Mouse (Mus musculus) heart, embryonic 10.5 days (tissue): ENCODE measurements around the gene Olfr1298. TPM values are rescaled to one million over a fixed set of nuclear protein-coding genes. Genes with fewer than 3 reads are reported as not detected.

Experiments
- DNase-seq: peaks from one replicate; pipeline ENCODE4 v3.0.0-alpha.2; 2017; ENCODE audit warnings: low spot score
- H3K27ac ChIP-seq: fragments of 300-500 bp; sonication (generic); 2 replicates; pipeline ENCODE4 v1.5.1; 2016; ENCODE audit warnings: mild to moderate bottlenecking
- H3K27me3 ChIP-seq: fragments of 300-500 bp; sonication (generic); 2 replicates; pipeline ENCODE4 v1.6.1; 2016; ENCODE audit warnings: mild to moderate bottlenecking; ENCODE audit not compliant: poor library complexity, insufficient read depth, severe bottlenecking
- H3K36me3 ChIP-seq: fragments of 300-500 bp; sonication (generic); 2 replicates; pipeline ENCODE4 v1.6.1; 2016; ENCODE audit warnings: mild to moderate bottlenecking, moderate library complexity
- H3K4me1 ChIP-seq: fragments of 300-500 bp; sonication (generic); 2 replicates; pipeline ENCODE4 v1.6.1; 2016; ENCODE audit warnings: mild to moderate bottlenecking
- H3K4me3 ChIP-seq: fragments of 300-500 bp; sonication (generic); 2 replicates; pipeline ENCODE4 v1.5.1; 2016; ENCODE audit warnings: mild to moderate bottlenecking, moderate library complexity
- H3K9me3 ChIP-seq: fragments of 300-500 bp; sonication (generic); 2 replicates; pipeline ENCODE4 v1.6.1; 2016; ENCODE audit warnings: mild to moderate bottlenecking, moderate library complexity
- WGBS: fragments of 180-500 bp; shearing (Covaris S2); methylation state at CpG from one replicate; pipeline ENCODE4 v1.1.7; 2016; 5-methylcytosine and 5-hydroxymethylcytosine counted together
- polyA plus RNA-seq: library from polyadenylated mRNA; unstranded; fragments of >200 nt; fragmentation: Nextera tagmentation; extraction: Ambion mirVana; gene quantifications from 2 replicates; pipeline ENCODE4 v1.2.1, GENCODE M21; 2016

The Olfr1298 gene
- polyA plus RNA-seq: not detected in 2 replicates

- H3K9me3 ChIP-seq: no peaks in the 10 kb centered on the region
- H3K4me3 ChIP-seq: no peak within 1 kb of the TSS
- H3K4me1 ChIP-seq: no peaks in the 10 kb centered on the region
- DNase-seq: no peak
- 76% methylated on average over 1 of the region's 1 CpGs for WGBS
- H3K27ac ChIP-seq: no peak within 1 kb of the TSS
- H3K36me3 ChIP-seq: no peaks in the 10 kb centered on the region
- H3K27me3 ChIP-seq: no peaks in the 10 kb centered on the region
These were observed at the start of gene Olfr1298 for GRCm38 (mm10) chr2:111649101-111649500. Gene Olfr1298, minus strand, starts transcription at chr2:111649201.

GRCm38 (mm10) chr2:111661119-111661518 lies 12.1 kb upstream of the Olfr1298 start, which contains the start of gene Olfr1299:
Gene Olfr1299, plus strand, starts transcription at chr2:111661419.
- H3K36me3 ChIP-seq: no peaks in the 10 kb centered on the region
- DNase-seq: no peak
- WGBS: 77% methylated on average over 4 of the region's 4 CpGs
- no peaks in the 10 kb centered on the region for H3K9me3 ChIP-seq
- H3K4me3 ChIP-seq: no peak within 1 kb of the TSS
- H3K27me3 ChIP-seq: no peaks in the 10 kb centered on the region
- H3K27ac ChIP-seq: no peak within 1 kb of the TSS
- no peaks in the 10 kb centered on the region for H3K4me1 ChIP-seq

- no peaks in the 10 kb centered on the region for H3K27me3 ChIP-seq
- H3K9me3 ChIP-seq: no peaks in the 10 kb centered on the region
- no peak within 1 kb of the TSS for H3K27ac ChIP-seq
- no peaks in the 10 kb centered on the region for H3K36me3 ChIP-seq
- H3K4me1 ChIP-seq: no peaks in the 10 kb centered on the region
- no peak for DNase-seq
- 71% methylated on average over 1 of the region's 1 CpGs for WGBS
- H3K4me3 ChIP-seq: no peak within 1 kb of the TSS
These were observed 22.6 kb downstream of the Olfr1298 start, which contains the start of gene Olfr1297 for GRCm38 (mm10) chr2:111626397-111626796. Gene Olfr1297, minus strand, starts transcription at chr2:111626497.

Other genes starting within 250 kb of the Olfr1298 start
- gene Olfr1286, start 226.1 kb downstream of the Olfr1298 start, polyA plus RNA-seq: not detected in 2 replicates
- gene Olfr1287, start 200.1 kb downstream of the Olfr1298 start, polyA plus RNA-seq: not detected in 2 replicates
- gene Olfr1288, start 175.1 kb downstream of the Olfr1298 start, polyA plus RNA-seq: not detected in 2 replicates
- gene Olfr1289, start 168.4 kb downstream of the Olfr1298 start, polyA plus RNA-seq: not detected in 2 replicates
- 0.15 and 0.31 TPM in 2 replicates for gene Olfr1290, start 155.4 kb downstream of the Olfr1298 start, polyA plus RNA-seq
- 0.09 TPM in 1 of 2 replicates, not detected in the other for gene Olfr1291-ps1, start 152.0 kb downstream of the Olfr1298 start, polyA plus RNA-seq
- gene Olfr1293-ps, start 124.0 kb downstream of the Olfr1298 start, polyA plus RNA-seq: not detected in 2 replicates
- gene Olfr1294, start 108.9 kb downstream of the Olfr1298 start, polyA plus RNA-seq: not detected in 2 replicates
- gene Olfr1295, start 79.5 kb downstream of the Olfr1298 start, polyA plus RNA-seq: not detected in 2 replicates
- gene Olfr1297, start 22.7 kb downstream of the Olfr1298 start, polyA plus RNA-seq: not detected in 2 replicates
- gene Olfr1299, start 12.2 kb upstream of the Olfr1298 start, polyA plus RNA-seq: not detected in 2 replicates
- not detected in 2 replicates for gene Olfr1301, start 101.8 kb upstream of the Olfr1298 start, polyA plus RNA-seq
- gene Olfr1302, start 128.2 kb upstream of the Olfr1298 start, polyA plus RNA-seq: not detected in 2 replicates
- gene Olfr1303, start 171.1 kb upstream of the Olfr1298 start, polyA plus RNA-seq: not detected in 2 replicates
- not detected in 2 replicates for gene Olfr1305, start 227.9 kb upstream of the Olfr1298 start, polyA plus RNA-seq